ENCODE assay signal across 9 mouse cellular contexts in genomic region chr8:72135446-72136301, GRCm38 (mm10). TPM values are rescaled to one million over a fixed set of nuclear protein-coding genes. Genes with fewer than 3 reads are reported as not detected.
A peak's percentile ranks its signal among the peaks of the same experiment; 100 is the strongest.
DNase-seq lines count a peak whose midpoint lies in the region; TF ChIP-seq lines count a peak whose summit lies in the region.
"Had no signal": no experiment of that assay in that cellular context is flagged by ENCODE, and none has a peak within 500 bp of the region (broad histone marks: within the 10 kb centered on the region; RNA-seq: fewer than 3 reads in every experiment).

No protein-coding gene starts in this region.

- TF ChIP-seq POLR2A in embryonic fibroblast, embryonic 13.5 days (IDR thresholded peaks at IDR 0.05; ENCODE audit: low read depth, low read length), result no peak; the same call in 1 of the 2 replicates

- peaks cover 11% of the 10 kb centered on the region for H3K4me1 ChIP-seq in embryonic fibroblast, embryonic 13.5 days (ENCODE audit: control insufficient read depth, insufficient read depth, low read length)

- peak overlapping the region; percentile 99 for H3K27ac ChIP-seq in embryonic fibroblast, embryonic 13.5 days (ENCODE audit: insufficient read depth, low read length)

- peak; percentile 64 for DNase-seq in CD4-positive, CD25-positive, alpha-beta regulatory T cell, adult 2 months (ENCODE audit: low read depth, low spot score)
- DNase-seq in adrenal gland, adult 2 months, result peak; percentile 63
- peak; percentile 64 for DNase-seq in heart, postnatal 10 days
- peak; percentile 70 to 78 for DNase-seq in kidney, postnatal 4 days
- DNase-seq in mesoderm, embryonic 11.5 days (ENCODE audit: low read depth, low spot score), result peak; percentile 54
- peak; percentile 61 to 72 for DNase-seq in spleen, postnatal 36 days (ENCODE audit: low spot score in 2 of 2)
- DNase-seq in left cerebral cortex, postnatal 25 days (ENCODE audit: low spot score in 2 of 2), result no peak

- H3K4me3 ChIP-seq in embryonic fibroblast, embryonic 13.5 days (ENCODE audit: insufficient read depth, low read length), result peak overlapping the region; percentile 86

- intact Hi-C loops in heart, postnatal 10 days (cut with DNase I), result loop anchor here (10.0 kb wide), 1 partner anchor 211 kb away; no protein-coding TSS in a partner anchor
- intact Hi-C loops in left cerebral cortex, postnatal 25 days (cut with DNase I), result no loop called here

- TF ChIP-seq CTCF in embryonic fibroblast, embryonic 13.5 days (IDR thresholded peaks at IDR 0.05; ENCODE audit: borderline replicate concordance, insufficient read depth, low read length), result no peak

RNA-seq across cellular contexts. Expression of gene Tpm4, which starts 0.9 kb away (rescaled TPM):
- 100 to 1,000 TPM; 188 to 222 TPM for total RNA-seq in adrenal gland, adult 2 months (2021)
- polyA plus RNA-seq in adrenal gland, adult 2 months (2012; rRNA removed), result 30.1 and 33.3 TPM in 2 replicates
- polyA plus RNA-seq in embryonic fibroblast, embryonic 13.5 days (2011; ENCODE audit: insufficient read length, low read depth, missing spikeins), result 1,203 and 1,448 TPM in 2 replicates
- total RNA-seq in heart, postnatal 10 days (2021), result 100 to 1,000 TPM; 229 to 241 TPM
- 10 to 100 TPM; 30.2 to 30.9 TPM for total RNA-seq in left cerebral cortex, postnatal 25 days (2021)

RNA-seq across cellular contexts. Expression of gene Rab8a, which starts 25.3 kb away (rescaled TPM):
- total RNA-seq in adrenal gland, adult 2 months (2021), result 10 to 100 TPM; 61.7 to 79.3 TPM
- 16.2 and 16.9 TPM in 2 replicates for polyA plus RNA-seq in adrenal gland, adult 2 months (2012; rRNA removed)
- 102 and 115 TPM in 2 replicates for polyA plus RNA-seq in embryonic fibroblast, embryonic 13.5 days (2011; ENCODE audit: insufficient read length, low read depth, missing spikeins)
- 10 to 100 TPM; 38.3 to 42.8 TPM for total RNA-seq in heart, postnatal 10 days (2021)
- total RNA-seq in left cerebral cortex, postnatal 25 days (2021), result 10 to 100 TPM; 40.9 to 41.9 TPM

RNA-seq across cellular contexts. Expression of gene Olfr374, which starts 28.8 kb away (rescaled TPM):
- not detected for total RNA-seq in adrenal gland, adult 2 months (2021)
- not detected in 2 replicates for polyA plus RNA-seq in adrenal gland, adult 2 months (2012; rRNA removed)
- polyA plus RNA-seq in embryonic fibroblast, embryonic 13.5 days (2011; ENCODE audit: insufficient read length, low read depth, missing spikeins), result 0.40 TPM in 1 of 2 replicates, not detected in the other
- total RNA-seq in heart, postnatal 10 days (2021), result not detected
- total RNA-seq in left cerebral cortex, postnatal 25 days (2021), result not detected
- total RNA-seq: gastrocnemius, adult 8-10 months had no signal

RNA-seq across cellular contexts. Expression of gene Olfr373, which starts 52.7 kb away (rescaled TPM):
- not detected for total RNA-seq in adrenal gland, adult 2 months (2021)
- polyA plus RNA-seq in adrenal gland, adult 2 months (2012; rRNA removed), result not detected in 2 replicates
- polyA plus RNA-seq in embryonic fibroblast, embryonic 13.5 days (2011; ENCODE audit: insufficient read length, low read depth, missing spikeins), result not detected in 2 replicates
- not detected for total RNA-seq in heart, postnatal 10 days (2021)
- total RNA-seq in left cerebral cortex, postnatal 25 days (2021), result not detected
- total RNA-seq: gastrocnemius, adult 8-10 months had no signal

RNA-seq across cellular contexts. Expression of gene Hsh2d, which starts 53.8 kb away (rescaled TPM):
- total RNA-seq in adrenal gland, adult 2 months (2021), result not detected
- polyA plus RNA-seq in adrenal gland, adult 2 months (2012; rRNA removed), result 0.17 TPM in 1 of 2 replicates, not detected in the other
- not detected in 2 replicates for polyA plus RNA-seq in embryonic fibroblast, embryonic 13.5 days (2011; ENCODE audit: insufficient read length, low read depth, missing spikeins)
- not detected for total RNA-seq in heart, postnatal 10 days (2021)
- not detected for total RNA-seq in left cerebral cortex, postnatal 25 days (2021)
- total RNA-seq: gastrocnemius, adult 8-10 months had no signal

Comparison
In these comparisons a context has a peak if more than half of its experiments do, and no peak if none do; other contexts are left out.
1. DNase-seq: peak in CD4-positive, CD25-positive, alpha-beta regulatory T cell, adult 2 months (single experiment), adrenal gland, adult 2 months (single experiment), heart, postnatal 10 days (2 of 2), kidney, postnatal 4 days (2 of 2), mesoderm, embryonic 11.5 days (single experiment) and spleen, postnatal 36 days (2 of 2); none in left cerebral cortex, postnatal 25 days (0 of 2).
2. RNA of gene Tpm4, which starts 0.9 kb away (total RNA-seq): 229 to 241 TPM in heart, postnatal 10 days and 188 to 222 TPM in adrenal gland, adult 2 months; 30.2 to 30.9 TPM in left cerebral cortex, postnatal 25 days; every median in the first group is over 4 times any median in the second.